Mouse (Mus musculus) lung, postnatal 0 days (tissue): Measurements from ENCODE around the gene Tma7.

Source experiments
- CTCF ChIP-seq: IDR thresholded peaks from 2 replicates; pipeline ENCODE4 v1.5.1; 2016; ENCODE audit warnings: antibody characterized with exemption, mild to moderate bottlenecking
- EP300 ChIP-seq: IDR thresholded peaks from 2 replicates; pipeline ENCODE4 v1.6.1; 2016; ENCODE audit warnings: antibody characterized with exemption, mild to moderate bottlenecking, control low read depth

DNA sequence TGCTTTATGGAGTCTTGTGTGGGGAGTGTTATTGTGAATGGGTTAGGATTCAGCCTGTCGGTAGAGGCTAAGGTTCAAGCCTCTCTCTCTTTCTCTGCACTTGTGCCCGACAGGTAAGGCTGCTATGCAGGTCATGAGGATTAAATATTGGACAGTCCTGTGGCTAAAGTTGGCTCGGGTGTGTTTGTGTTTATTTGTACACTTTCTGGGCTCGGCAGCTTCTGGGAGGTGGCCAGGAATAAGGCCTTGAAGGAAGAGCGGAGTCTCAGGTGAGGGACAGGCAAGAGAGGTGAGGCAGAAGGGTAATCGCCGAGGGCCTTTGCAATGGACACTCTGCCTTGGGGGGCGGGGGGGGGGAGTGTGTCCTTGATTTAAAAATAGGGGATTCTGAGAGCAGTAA is 42.2 kb downstream of the Tma7 start:
- no peak for TF ChIP-seq CTCF
- no peak for TF ChIP-seq EP300
